Mouse (Mus musculus): Measurements from ENCODE around the gene Phkg1. TPM values are rescaled to one million over a fixed set of nuclear protein-coding genes. Genes with fewer than 3 reads are reported as not detected.
A peak's percentile ranks its signal among the peaks of the same experiment; 100 is the strongest.
"Not testable (repeated sequence)": the region's sequence is repeated elsewhere in the genome, so short reads cannot be mapped to it uniquely, and the experiment has no call there.

The Phkg1 gene
- polyA plus RNA-seq, 1 experiment from 2014 or later: 0.30 TPM

DNA sequence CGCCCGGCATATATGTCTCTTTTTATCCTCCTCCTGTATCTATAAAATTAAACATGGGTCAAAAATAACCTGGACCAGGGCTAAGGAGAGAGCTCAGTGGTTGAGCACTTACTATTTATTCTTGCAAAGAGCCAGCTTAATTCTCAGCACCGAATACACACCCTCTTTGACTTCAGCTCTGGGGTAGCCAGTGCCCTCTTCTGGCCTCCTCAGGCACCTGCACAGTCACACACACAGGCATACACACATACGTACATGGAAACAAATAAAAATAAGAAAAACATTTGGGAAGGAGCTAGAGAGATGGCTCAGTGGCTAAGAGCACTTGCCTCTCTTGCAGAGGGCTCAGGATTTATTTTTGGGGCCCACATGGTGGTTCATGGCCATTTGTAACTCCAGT, 23.6 kb upstream of the Phkg1 start:
- 96% methylated on average over 4 of the region's 4 CpGs for WGBS
- Histone ChIP-seq H3K36me3 (no peaks in the 10 kb centered on the region), H3K4me3 (no peak overlapping the region), H3K9me3 (no peaks in the 10 kb centered on the region), H3K27ac (no peak overlapping the region), H3K27me3 (no peaks in the 10 kb centered on the region), H3K4me1 (replicated peaks) (no peaks in the 10 kb centered on the region), H3K4me2 (no peak overlapping the region), H3K9ac (no peak overlapping the region)
- ATAC-seq (ENCODE audit: low FRiP score): no peak

DNA sequence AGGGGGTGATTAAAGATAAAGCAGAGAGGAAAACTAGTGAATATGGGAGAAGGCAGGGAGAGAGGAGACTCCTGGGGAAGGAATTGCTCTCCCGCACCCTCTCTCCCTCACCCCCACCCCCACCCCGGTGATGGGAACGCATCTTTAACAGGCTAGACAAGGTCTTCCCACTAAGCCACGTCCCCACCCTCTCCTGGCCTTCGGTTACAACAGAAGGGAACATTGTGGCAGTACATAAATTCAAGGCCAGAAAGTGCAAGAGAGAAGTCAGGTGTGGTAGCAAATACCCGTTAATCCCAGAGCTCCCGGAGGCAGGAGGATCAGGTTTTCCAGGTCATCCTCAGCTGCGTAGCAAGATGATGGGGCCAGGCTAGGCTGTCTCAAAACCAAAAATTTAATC, 21.0 kb upstream of the Phkg1 start:
- H3K27me3 ChIP-seq: no peaks in the 10 kb centered on the region
- no peak for ATAC-seq (ENCODE audit: low FRiP score)
- 75% methylated on average over 8 of the region's 8 CpGs for WGBS

DNA sequence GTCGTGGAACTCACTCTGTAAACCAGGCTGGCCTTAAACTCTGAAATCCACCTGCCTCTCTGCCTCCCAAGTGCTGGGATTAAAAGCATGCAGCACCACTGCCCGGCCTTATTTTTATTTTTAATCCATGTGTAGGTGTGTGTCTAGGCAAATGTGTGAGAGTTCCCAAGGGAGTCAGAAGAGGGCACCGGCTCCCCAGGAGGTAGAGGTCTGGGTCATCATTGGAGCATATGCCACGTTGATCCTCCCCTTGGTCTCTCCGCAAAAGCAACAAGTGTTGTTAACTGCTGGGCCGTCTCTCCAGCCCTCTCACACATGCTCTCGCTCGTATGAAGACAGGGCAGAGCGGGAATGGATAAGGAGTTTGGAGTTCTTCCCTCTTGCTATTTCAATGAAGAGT, 20.4 kb upstream of the Phkg1 start:
- H3K4me2 ChIP-seq: no peak overlapping the region
- 85% methylated on average over 9 of the region's 9 CpGs for WGBS

More for the DNA sequence above, 21.0 kb upstream of the Phkg1 start:
- Histone ChIP-seq H3K4me1 (replicated peaks) (no peaks in the 10 kb centered on the region), H3K9ac (no peak overlapping the region), H3K4me3 (no peak overlapping the region), H3K36me3 (no peaks in the 10 kb centered on the region), H3K4me2 (no peak overlapping the region), H3K9me3 (no peaks in the 10 kb centered on the region), H3K27ac (no peak overlapping the region)

DNA sequence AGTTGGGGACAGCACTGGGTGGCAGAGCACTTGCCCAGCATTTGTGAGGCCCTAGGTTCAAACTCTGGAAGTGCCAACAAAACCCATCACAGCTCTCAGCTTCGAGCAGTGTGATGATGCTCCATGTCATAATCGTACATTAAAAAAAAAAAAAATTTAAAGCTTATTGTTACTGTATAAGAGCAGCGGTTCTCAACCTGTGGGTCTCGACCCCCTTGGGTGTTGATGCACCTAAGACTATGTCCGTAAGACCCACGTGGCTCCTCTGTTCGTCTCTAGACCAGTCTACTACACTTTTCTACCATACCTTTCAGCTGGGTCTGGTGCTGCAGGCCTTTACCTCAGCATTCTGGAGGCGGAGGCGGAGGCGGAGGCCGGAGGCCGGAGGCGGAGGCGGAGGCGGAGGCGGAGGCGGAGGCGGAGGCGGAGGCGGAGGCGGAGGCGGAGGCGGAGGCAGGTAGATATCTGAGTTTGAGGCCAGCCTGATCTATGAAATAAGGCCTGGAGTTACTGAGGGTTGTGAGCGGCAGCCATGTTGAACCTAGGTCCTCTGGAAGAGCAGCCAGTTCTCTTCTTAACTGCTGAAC, 19.8 kb upstream of the Phkg1 start:
- H3K4me1 ChIP-seq (replicated peaks): no peaks in the 10 kb centered on the region
- no peak overlapping the region for H3K9ac ChIP-seq
- no peaks in the 10 kb centered on the region for H3K27me3 ChIP-seq
- no peak overlapping the region for H3K27ac ChIP-seq
- ATAC-seq (ENCODE audit: low FRiP score): no peak
- H3K4me2 ChIP-seq: no peak overlapping the region
- H3K36me3 ChIP-seq: no peaks in the 10 kb centered on the region
- no peaks in the 10 kb centered on the region for H3K9me3 ChIP-seq
- WGBS: 93% methylated on average over 24 of the region's 24 CpGs
- no peak overlapping the region for H3K4me3 ChIP-seq

More for the DNA sequence above, 20.4 kb upstream of the Phkg1 start:
- no peak overlapping the region for H3K27ac ChIP-seq
- H3K27me3 ChIP-seq: no peaks in the 10 kb centered on the region
- H3K9ac ChIP-seq: no peak overlapping the region
- H3K9me3 ChIP-seq: no peaks in the 10 kb centered on the region
- no peak overlapping the region for H3K4me3 ChIP-seq
- no peak for ATAC-seq (ENCODE audit: low FRiP score)
- no peaks in the 10 kb centered on the region for H3K36me3 ChIP-seq
- no peaks in the 10 kb centered on the region for H3K4me1 ChIP-seq (replicated peaks)

DNA sequence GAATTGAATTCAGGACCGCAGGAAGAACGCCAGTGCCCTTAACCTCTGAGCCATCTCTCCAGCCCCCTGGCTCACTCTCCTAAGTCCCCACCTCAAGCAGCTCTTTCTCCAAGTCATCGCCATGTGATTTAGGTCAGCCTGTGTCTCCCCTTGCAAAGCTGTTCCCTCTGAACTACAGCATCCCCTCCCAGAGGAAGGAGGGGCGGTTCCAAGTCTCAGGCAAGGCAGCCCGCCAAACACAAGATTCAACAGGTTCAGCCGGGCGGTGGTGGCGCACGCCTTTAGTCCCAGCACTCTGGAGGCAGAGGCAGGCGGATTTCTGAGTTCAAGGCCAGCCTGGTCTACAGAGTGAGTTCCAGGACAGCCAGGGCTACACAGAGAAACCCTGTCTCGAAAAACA, 17.1 kb upstream of the Phkg1 start:
- not testable (repeated sequence) for ATAC-seq (ENCODE audit: low FRiP score); H3K4me2 ChIP-seq; H3K4me1 ChIP-seq (replicated peaks); H3K9me3 ChIP-seq; H3K36me3 ChIP-seq; H3K27me3 ChIP-seq; H3K4me3 ChIP-seq; H3K27ac ChIP-seq; H3K9ac ChIP-seq
- WGBS: 87% methylated on average over 11 of the region's 11 CpGs

DNA sequence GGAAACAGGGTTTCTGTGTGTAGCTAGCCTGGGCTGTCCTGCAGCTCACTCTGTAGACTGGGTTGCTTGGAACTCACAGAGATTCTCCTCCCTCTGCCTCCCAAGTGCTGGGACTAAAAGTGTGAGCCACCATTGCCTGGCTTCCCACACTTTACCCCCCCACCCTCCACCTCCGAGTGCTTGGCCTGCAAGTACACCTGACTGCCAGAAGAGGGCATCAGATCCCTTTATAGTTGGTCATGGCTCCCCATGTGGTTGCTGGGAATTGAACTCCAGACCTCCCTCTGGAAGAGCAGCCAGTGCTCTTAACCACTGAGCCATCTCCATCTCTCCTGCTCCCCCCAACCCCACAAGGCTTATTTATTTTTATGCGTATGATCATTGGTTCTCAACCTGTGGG, 15.7 kb upstream of the Phkg1 start:
- no peak for ATAC-seq (ENCODE audit: low FRiP score)

DNA sequence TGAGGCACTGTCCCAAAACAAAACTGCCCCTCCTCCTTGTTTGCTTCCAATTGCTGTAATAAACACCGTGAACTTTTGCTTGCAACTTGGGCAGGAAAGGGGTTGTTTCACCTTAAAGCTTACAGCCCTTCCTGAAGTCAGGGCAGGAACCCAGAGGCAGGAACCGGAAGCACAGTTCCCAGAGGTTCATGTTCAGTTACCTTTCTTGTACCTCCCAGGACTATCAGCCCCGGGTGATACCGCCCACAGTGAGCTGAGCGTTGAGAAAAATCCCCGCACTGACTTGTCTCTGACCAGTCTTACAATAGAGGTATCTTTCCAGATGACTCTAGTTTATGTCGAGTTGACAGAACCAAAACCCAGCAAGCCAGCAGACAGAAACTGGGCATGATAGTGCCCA, 11.2 kb upstream of the Phkg1 start:
- Histone ChIP-seq H3K9ac (no peak overlapping the region), H3K27me3 (no peaks in the 10 kb centered on the region), H3K27ac (peak overlapping the region; percentile 98; the same call in 1 of the 2 replicates), H3K9me3 (no peaks in the 10 kb centered on the region), H3K36me3 (0 out of 2 replicates have a peak, but pooled peaks cover 4% of the 10 kb centered on the region), H3K4me1 (replicated peaks) (peaks cover 13% of the 10 kb centered on the region), H3K4me2 (no peak overlapping the region), H3K4me3 (no peak overlapping the region)
- no peak for ATAC-seq (ENCODE audit: low FRiP score)
- 84% methylated on average over 7 of the region's 7 CpGs for WGBS

More for the DNA sequence above, 15.7 kb upstream of the Phkg1 start:
- no peak overlapping the region for H3K27ac ChIP-seq
- no peaks in the 10 kb centered on the region for H3K9me3 ChIP-seq
- no peak overlapping the region for H3K9ac ChIP-seq
- peaks cover 5% of the 10 kb centered on the region for H3K4me1 ChIP-seq (replicated peaks)
- 30% methylated on average over 2 of the region's 2 CpGs for WGBS
- no peak overlapping the region for H3K4me3 ChIP-seq
- no peak overlapping the region for H3K4me2 ChIP-seq
- no peaks in the 10 kb centered on the region for H3K36me3 ChIP-seq
- H3K27me3 ChIP-seq: no peaks in the 10 kb centered on the region

DNA sequence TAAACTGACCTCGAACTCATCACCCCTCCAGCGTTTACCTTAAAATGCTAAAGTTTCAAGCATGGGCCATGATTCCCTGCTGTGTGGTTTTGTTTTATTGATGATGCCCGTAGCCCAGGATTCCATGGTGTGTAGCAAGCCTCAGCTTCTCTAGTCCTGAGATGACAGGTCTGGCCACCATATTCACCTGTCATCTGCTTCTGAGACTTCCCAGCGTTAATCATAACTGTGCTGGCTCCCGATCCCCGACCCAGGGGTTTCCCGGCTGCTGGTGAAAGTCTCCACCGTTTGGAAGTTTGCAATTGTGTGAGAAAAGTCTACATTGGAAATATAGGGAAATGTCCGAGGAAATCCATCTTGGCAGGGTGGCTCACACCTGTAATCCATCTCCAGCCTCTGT, 10.8 kb upstream of the Phkg1 start:
- no peaks in the 10 kb centered on the region for H3K9me3 ChIP-seq
- H3K36me3 ChIP-seq: peaks cover 6% of the 10 kb centered on the region; the same call in 1 of the 2 replicates
- peak overlapping the region; percentile 98 for H3K27ac ChIP-seq
- H3K9ac ChIP-seq: peak overlapping the region; percentile 91
- peak overlapping the region; percentile 73 for H3K4me2 ChIP-seq
- ATAC-seq (ENCODE audit: low FRiP score): no peak
- H3K4me1 ChIP-seq (replicated peaks): peaks cover 13% of the 10 kb centered on the region
- 71% methylated on average over 9 of the region's 9 CpGs for WGBS
- no peaks in the 10 kb centered on the region for H3K27me3 ChIP-seq
- peak overlapping the region; percentile 69 for H3K4me3 ChIP-seq

DNA sequence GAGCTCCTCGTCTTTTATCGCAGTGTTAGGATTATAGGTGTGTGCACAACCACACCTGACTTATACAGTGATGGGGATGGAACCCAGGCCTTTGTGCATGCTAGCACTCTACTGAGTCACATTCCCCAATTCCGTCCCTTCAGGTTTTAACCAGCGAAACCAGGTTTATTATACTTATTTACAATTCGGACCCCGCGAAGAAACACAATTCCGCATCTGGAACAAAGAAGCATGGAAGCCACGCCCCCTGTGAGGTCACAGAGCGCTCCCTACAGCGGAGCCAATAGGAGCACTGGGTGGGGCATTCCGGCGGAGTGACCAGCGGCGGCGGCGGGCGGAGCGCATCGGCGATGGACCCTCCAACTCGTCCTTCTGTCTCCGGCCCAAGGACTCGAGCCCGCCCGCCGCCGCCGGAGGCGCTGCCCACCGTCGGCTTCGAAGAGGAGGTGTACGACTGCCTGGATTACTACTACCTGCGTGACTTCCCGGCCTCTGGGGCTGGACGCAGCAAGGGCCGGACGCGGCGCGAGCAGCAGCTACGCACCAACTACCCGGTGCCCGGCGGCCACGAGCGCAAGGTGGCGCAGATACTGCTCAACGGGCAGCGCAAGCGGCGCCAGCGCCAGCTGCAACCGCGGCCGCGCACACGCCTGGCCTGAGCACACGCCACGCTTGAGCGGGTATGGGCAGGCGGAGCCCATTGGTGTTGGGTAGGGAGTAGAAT, 10.1 kb upstream of the Phkg1 start, which contains the start of gene Nupr1l:
Nupr1l (plus strand) TSS at position 299 of the 724 bp plus-strand sequence.
- Histone ChIP-seq H3K4me3 (peak within 1 kb of the TSS; percentile 69), H3K27ac (peak within 1 kb of the TSS; percentile 98), H3K36me3 (peaks cover 9% of the 10 kb centered on the region; the same call in 1 of the 2 replicates), H3K4me1 (replicated peaks) (peaks cover 13% of the 10 kb centered on the region), H3K9ac (peak within 1 kb of the TSS; percentile 91), H3K4me2 (peak within 1 kb of the TSS; percentile 73), H3K9me3 (no peaks in the 10 kb centered on the region), H3K27me3 (no peaks in the 10 kb centered on the region)
- peak; percentile 97 for ATAC-seq (ENCODE audit: low FRiP score)
- 1% methylated on average over 62 of the region's 63 CpGs for WGBS

DNA sequence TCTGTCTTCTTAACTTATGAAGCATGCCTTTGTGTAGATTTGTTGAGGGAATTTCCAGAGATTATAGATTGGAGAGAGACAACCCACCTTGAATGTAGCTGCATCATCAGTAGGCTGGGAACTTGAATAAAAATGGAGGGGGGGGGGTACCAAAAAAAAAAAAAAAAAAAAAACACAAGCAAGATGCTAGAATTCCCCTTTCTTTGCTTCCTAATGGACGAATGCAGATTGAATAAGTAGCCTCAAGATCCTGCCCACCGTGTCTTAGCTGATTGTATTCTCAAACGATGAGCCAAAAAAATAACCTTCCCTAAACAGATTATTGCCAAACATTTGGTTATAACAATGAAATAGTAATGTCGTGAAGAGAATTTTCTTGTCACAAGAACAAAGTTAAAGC, 9.4 kb upstream of the Phkg1 start:
- H3K27ac ChIP-seq: peak overlapping the region; percentile 98
- no peaks in the 10 kb centered on the region for H3K9me3 ChIP-seq
- peak overlapping the region; percentile 73 for H3K4me2 ChIP-seq
- peaks cover 13% of the 10 kb centered on the region for H3K4me1 ChIP-seq (replicated peaks)
- peak overlapping the region; percentile 74 for H3K9ac ChIP-seq
- WGBS: 21% methylated on average over 4 of the region's 4 CpGs
- peaks cover 15% of the 10 kb centered on the region for H3K36me3 ChIP-seq
- peak overlapping the region; percentile 69 for H3K4me3 ChIP-seq
- ATAC-seq (ENCODE audit: low FRiP score): no peak
- H3K27me3 ChIP-seq: no peaks in the 10 kb centered on the region

DNA sequence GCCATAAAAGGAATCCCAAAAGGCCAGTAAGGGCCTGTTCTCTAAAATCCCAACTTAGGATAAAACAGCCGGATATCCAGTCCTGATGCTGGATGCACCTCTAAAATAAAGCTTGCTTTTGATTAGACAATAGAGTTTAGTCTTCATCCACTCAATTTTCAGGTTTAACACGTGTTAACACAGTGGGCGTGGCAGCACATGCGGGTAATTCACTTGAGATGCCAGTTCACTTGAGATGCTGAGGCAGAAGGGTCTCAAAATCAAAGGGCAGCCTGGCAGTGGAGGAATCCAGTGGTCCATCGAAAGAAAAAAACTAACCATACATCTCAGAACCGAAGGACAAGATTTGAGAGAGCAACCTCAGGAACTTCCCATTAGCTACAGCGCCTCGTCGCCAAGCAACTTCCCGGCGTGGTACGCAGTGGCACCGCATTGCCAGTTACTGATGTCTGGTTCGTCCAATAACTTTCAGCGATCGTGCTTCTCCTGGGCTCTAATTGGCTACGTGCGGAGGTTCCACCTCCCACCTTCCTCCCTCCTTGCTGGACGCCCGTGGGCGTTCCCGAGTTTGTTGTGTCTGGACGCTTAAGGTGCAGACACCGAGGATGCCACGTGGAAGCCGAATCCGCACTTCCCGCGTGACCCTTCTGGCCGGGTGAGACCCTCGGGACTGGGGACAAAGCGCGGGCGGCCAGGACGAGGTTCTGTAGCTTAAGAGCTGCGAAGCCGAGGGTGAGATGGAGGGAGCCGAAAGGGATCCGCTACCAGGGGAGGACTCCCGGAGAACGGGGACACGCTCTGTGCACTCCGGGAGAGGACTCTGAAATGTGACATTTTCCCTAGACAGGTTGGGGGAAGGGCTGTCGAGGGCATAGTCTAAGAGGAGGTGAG, 2.9 kb downstream of the Phkg1 start, which contains the start of gene Zbed5:
Zbed5 (plus strand) TSS at position 526 of the 891 bp plus-strand sequence.
- Histone ChIP-seq H3K4me3 (peak within 1 kb of the TSS; percentile 71), H3K27ac (no peak within 1 kb of the TSS), H3K4me2 (peak within 1 kb of the TSS; percentile 65), H3K36me3 (no peaks in the 10 kb centered on the region; the same call in none of the 2 replicates), H3K4me1 (replicated peaks) (peaks cover 11% of the 10 kb centered on the region), H3K9me3 (no peaks in the 10 kb centered on the region), H3K9ac (peak within 1 kb of the TSS; percentile 80), H3K27me3 (0 out of 2 replicates have a peak, but pooled peaks cover 2% of the 10 kb centered on the region)
- 2% methylated on average over 44 of the region's 44 CpGs for WGBS
- ATAC-seq (ENCODE audit: low FRiP score): peak; percentile 99

DNA sequence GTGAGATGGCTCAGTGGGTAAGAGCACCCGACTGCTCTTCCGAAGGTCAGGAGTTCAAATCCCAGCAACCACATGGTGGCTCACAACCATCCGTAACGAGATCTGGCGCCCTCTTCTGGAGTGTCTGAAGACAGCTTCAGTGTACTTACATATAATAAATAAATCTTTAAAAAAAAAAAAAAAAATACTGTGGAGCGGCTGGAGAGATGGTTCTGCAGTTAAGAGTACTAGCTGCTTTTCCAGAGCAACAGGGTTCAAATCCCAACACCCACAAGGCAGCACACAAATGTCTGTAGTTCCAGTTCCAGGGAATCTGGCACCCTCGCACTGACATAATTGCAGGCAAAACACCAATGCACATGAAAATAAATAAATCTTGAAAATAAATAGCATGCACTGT, 8.0 kb downstream of the Phkg1 start:
- not testable (repeated sequence) for H3K9me3 ChIP-seq; ATAC-seq (ENCODE audit: low FRiP score); H3K36me3 ChIP-seq; H3K27me3 ChIP-seq; H3K4me2 ChIP-seq; H3K27ac ChIP-seq; H3K9ac ChIP-seq; H3K4me3 ChIP-seq
- H3K4me1 ChIP-seq (replicated peaks): peaks cover 12% of the 10 kb centered on the region
- WGBS: 93% methylated on average over 4 of the region's 7 CpGs
